Comparison of ENCODE assay signal across 8 mouse cellular contexts in the genomic region with DNA sequence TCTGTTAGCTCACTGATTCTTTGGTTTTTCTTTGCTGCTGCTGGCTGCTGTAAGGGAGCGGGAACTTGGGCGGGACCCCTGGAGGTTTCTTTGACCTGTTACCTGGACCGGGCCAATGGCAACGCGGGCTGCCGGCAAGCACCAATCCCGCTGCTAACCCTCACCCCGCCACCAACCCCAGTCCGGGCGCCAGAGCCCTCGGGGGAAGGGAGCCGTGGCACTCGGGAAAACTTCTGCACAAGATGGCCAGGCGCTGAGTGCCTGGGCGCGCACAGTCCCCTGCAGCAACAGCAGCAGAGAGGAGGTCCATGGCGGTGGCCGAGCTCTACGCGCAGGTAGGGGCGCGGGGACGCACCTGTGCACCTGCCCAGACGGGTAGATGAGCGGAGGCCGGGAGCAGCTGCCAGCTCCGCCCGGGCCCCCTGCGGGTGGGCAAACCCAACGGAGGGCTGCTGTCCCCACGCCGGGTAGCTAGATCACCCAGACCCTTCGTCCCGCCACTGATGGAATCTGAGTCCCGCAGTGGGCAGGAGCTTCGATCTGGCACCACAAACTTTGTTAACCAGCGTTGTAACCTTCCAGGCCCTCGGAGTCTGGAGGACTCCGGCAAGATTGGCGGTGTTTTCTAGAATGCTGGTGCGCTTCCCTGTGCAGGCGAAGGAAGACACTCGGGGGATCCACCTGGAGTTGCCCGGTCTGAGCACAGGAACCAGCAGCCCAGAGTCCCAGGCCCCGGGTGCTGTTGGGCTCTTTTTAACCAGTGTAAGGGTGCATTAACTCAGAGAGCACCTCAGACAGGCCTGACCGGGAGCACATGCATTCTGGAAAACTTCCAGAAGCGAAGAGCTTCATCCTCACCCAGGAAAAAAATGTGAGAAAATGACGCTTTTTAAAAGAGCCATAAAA. TPM values are rescaled to one million over a fixed set of nuclear protein-coding genes. Genes with fewer than 3 reads are reported as not detected.
DNase-seq lines count a peak whose midpoint lies in the region; ATAC-seq and TF ChIP-seq lines count a peak whose summit lies in the region.

A gene (plus strand): TSS at position 180 of the 906 bp plus-strand sequence.

- peak within 1 kb of the TSS; percentile 28 for H3K4me3 ChIP-seq in embryonic fibroblast, embryonic 13.5 days (ENCODE audit: insufficient read depth, low read length)

- H3K27ac ChIP-seq in embryonic fibroblast, embryonic 13.5 days (ENCODE audit: insufficient read depth, low read length) = no peak within 1 kb of the TSS

- intact Hi-C loops in heart, postnatal 14 days (cut with DNase I) = no loop called here

- DNase-seq in adrenal gland, adult (ENCODE audit: inconsistent age in 2 of 2, low spot score in 1 of 2) = peak; percentile 43 to 77
- DNase-seq in adrenal gland, postnatal 4 days (ENCODE audit: low spot score in 2 of 2) = no peak
- peak; percentile 53 to 72 for DNase-seq in heart, postnatal 14 days
- DNase-seq in kidney, postnatal 36 days = peak; percentile 76 to 85
- DNase-seq in urinary bladder, adult 2 months (ENCODE audit: low spot score) = peak; percentile 42
- DNase-seq in frontal cortex, postnatal 14 days (ENCODE audit: low spot score in 2 of 2) = no peak

- peak; percentile 64 for ATAC-seq in megakaryocyte progenitor cell, adult 5-6 weeks (replicated peaks; ENCODE audit: poor library complexity)

- TF ChIP-seq POLR2A in embryonic fibroblast, embryonic 13.5 days (IDR thresholded peaks at IDR 0.05; ENCODE audit: low read depth, low read length) = no peak

- H3K4me1 ChIP-seq in embryonic fibroblast, embryonic 13.5 days (ENCODE audit: control insufficient read depth, insufficient read depth, low read length) = peaks cover 17% of the 10 kb centered on the region

- no peak for TF ChIP-seq CTCF in embryonic fibroblast, embryonic 13.5 days (IDR thresholded peaks at IDR 0.05; ENCODE audit: borderline replicate concordance, insufficient read depth, low read length)

RNA-seq across cellular contexts. Expression of the gene that starts here (rescaled TPM):
- total RNA-seq in adrenal gland, postnatal 4 days (2021) = 1 to 10 TPM; 1.8 to 5.0 TPM
- 0.99 and 1.9 TPM in 2 replicates for polyA plus RNA-seq in embryonic fibroblast, embryonic 13.5 days (2011; ENCODE audit: insufficient read length, low read depth, missing spikeins)
- total RNA-seq in heart, postnatal 14 days (2021) = 1 to 10 TPM; 5.8 to 6.2 TPM
- 0.10 and 0.27 TPM in 2 replicates for total RNA-seq in megakaryocyte progenitor cell, adult 5-6 weeks (2015)
- 0.04 and 0.34 TPM in 2 replicates for total RNA-seq in megakaryocyte progenitor cell, adult 5-6 weeks (2017)
- polyA plus RNA-seq in urinary bladder, adult 2 months (2012; rRNA removed) = 10.0 and 10.3 TPM in 2 replicates

Comparison
In these comparisons a context has a peak if more than half of its experiments do, and no peak if none do; other contexts are left out.
1. DNase-seq: peak in adrenal gland, adult (2 of 2), heart, postnatal 14 days (2 of 2), kidney, postnatal 36 days (2 of 2) and urinary bladder, adult 2 months (single experiment); none in adrenal gland, postnatal 4 days (0 of 2) and frontal cortex, postnatal 14 days (0 of 2).
2. Peak in ATAC-seq in megakaryocyte progenitor cell, adult 5-6 weeks; RNA of the gene not detected or under 1 TPM.